Mouse (Mus musculus): ENCODE measurements around the gene Cyp2b13. TPM values are rescaled to one million over a fixed set of nuclear protein-coding genes. Genes with fewer than 3 reads are reported as not detected.
"Not testable (repeated sequence)": the region's sequence is repeated elsewhere in the genome, so short reads cannot be mapped to it uniquely, and the experiment has no call there.

Gene Cyp2b13
- total RNA-seq (2021): under 1 TPM in 1 of 2 experiments, not detected in 1; 0.43 TPM
- long read RNA-seq, experiment 1: 0 reads
- long read RNA-seq, experiment 2: 0 reads

GRCm38 (mm10) chr7:26061197-26061596 lies at the start of gene Cyp2b13:
Gene Cyp2b13 (plus strand): TSS chr7:26061497.
- not testable (repeated sequence) for DNase-seq

GRCm38 (mm10) chr7:26019814-26020332 lies 41.4 kb upstream of the Cyp2b13 start:
- DNase-seq: not testable (repeated sequence)

DNA sequence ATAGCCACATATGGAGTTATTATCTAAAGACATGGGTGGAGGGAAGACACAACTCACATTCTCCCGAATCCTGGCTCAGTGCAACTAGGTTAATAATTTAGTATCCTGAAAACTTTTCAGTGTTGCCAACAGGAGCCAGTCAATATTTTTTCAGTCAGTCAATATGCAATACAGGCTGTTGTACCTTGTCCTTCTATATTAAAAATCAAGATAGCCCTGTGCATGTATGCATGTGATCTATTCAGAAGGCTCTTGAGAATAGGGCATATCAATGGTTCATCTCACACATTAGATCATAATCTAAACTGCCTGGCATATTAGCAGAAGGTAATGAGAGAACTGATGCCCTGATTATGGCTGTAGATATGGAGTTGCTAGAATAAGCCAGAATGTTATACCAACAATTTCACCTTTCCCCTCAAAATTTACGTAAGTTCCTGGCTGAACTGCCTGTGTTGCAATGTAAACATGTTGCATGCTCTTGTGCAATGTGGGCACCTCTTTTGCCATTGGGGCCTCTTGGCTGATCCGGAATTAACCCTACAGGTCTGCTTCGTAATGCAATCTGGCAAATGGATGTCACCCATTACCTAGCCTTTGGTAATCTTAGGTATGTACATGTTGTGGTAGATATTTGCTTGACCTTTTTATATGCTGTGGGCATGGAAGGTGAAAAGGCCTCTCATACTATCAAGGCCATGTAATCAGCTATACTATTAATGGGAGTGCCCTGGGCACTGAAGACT lies 6.2 kb upstream of the Cyp2b13 start:
- not testable (repeated sequence) for DNase-seq

DNA sequence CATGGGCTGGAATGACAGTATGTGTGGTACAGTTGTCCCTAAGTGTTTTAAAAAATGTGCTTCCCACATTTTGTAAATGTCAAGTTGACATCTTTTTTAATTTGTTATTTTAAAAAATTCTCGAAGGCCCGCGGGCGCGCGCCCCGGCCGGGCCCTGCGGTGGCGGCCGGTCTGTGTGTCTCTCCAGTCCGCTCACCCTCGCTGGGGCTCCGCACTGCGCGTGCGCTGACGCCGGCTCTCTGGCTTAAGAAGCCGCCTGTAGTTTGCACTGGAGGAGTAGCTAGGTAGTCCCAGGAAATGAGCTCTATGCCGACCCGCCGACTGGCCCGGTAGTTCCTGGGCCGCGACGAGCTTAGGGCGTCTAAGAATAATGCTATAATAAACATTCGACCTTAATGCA lies 10.4 kb downstream of the Cyp2b13 start:
- not testable (repeated sequence) for DNase-seq

DNA sequence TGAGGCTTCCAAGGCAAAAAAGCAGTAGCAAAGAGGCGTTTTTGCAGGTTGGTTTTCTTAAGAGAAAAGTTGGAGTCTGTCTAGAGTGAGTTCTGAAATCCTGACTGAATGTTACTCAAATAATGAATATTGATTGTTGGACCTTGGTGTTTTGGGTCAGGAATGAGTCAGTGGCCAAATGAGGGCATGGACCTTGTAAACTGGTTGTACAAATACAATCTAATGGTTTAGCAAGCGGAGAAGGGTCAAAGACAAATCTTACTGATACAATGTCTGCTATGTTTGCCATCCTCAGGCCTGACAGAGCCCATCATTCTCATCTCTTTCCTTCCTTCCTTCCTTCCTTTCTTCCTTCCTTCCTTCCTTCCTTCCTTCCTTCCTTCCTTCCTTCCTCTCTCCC lies 21.3 kb downstream of the Cyp2b13 start:
- DNase-seq: no peak

GRCm38 (mm10) chr7:26087391-26087790 lies 26.1 kb downstream of the Cyp2b13 start:
- no peak for DNase-seq

GRCm38 (mm10) chr7:26088578-26088977 lies 27.3 kb downstream of the Cyp2b13 start:
- peak in 1 of 2 experiments; percentile 0 for DNase-seq

- DNase-seq: not testable (repeated sequence)
These were observed 78.3 kb downstream of the Cyp2b13 start for GRCm38 (mm10) chr7:26139623-26140022.

- DNase-seq: not testable (repeated sequence)
These were observed 82.4 kb downstream of the Cyp2b13 start for GRCm38 (mm10) chr7:26143657-26144056.

Other genes with a start within 250 kb of the Cyp2b13 start
- gene Cyp2s1, start 244.6 kb upstream of the Cyp2b13 start, total RNA-seq (2021): 1 to 10 TPM; 1.9 to 2.5 TPM
- 1 to 10 TPM; 3.9 to 7.6 TPM for gene Cyp2b10, start 163.9 kb upstream of the Cyp2b13 start, total RNA-seq (2021)
- not detected for gene Cyp2b9, start 111.9 kb downstream of the Cyp2b13 start, total RNA-seq (2021)
- not detected for gene Vmn1r184, start 198.8 kb downstream of the Cyp2b13 start, total RNA-seq (2021)
- gene Cyp2a4, start 245.7 kb downstream of the Cyp2b13 start, total RNA-seq (2021): not detected